Comparison of ENCODE assay signal across 28 mouse cellular contexts in the genomic region with DNA sequence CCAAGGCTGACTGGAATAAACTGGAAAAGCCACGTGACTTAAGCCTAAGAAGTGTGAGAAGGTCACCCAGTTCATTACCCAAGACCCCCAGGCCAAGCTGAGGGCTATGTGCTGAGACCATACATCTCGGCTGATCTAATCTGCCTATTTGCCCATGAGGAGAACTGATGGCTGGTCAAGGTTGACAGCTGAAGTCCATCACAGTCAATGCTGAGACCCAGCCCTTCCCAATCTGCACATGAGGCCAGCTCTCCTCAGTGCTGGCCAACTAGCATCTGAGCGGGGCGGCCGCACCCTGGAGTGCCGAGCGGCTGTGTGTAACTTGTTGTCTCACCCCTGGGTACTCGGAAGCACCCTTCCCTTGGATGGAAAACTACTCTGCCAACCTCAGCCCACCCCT. TPM values are rescaled to one million over a fixed set of nuclear protein-coding genes. Genes with fewer than 3 reads are reported as not detected.
A peak's percentile ranks its signal among the peaks of the same experiment; 100 is the strongest.
DNase-seq lines count a peak whose midpoint lies in the region; ATAC-seq and TF ChIP-seq lines count a peak whose summit lies in the region.
"Had no signal": no experiment of that assay in that cellular context is flagged by ENCODE, and none has a peak within 500 bp of the region (broad histone marks: within the 10 kb centered on the region; RNA-seq: fewer than 3 reads in every experiment).

No protein-coding gene starts in this region.

- H3K9ac ChIP-seq in forebrain, embryonic 11.5 days (ENCODE audit: low read length) = no peak overlapping the region
- no peak overlapping the region for H3K9ac ChIP-seq in heart, adult 2 months (ENCODE audit: low read depth, low read length)
- H3K9ac ChIP-seq in heart, embryonic 12.5 days = no peak overlapping the region
- H3K9ac ChIP-seq in intestine, embryonic 16.5 days (ENCODE audit: low read depth, low read length) = no peak overlapping the region
- no peak overlapping the region for H3K9ac ChIP-seq in kidney, embryonic 15.5 days
- H3K9ac ChIP-seq: embryonic facial prominence, embryonic 12.5 days; forebrain, embryonic 13.5 days; forebrain, postnatal 0 days; heart, embryonic 13.5 days; hindbrain, embryonic 12.5 days had no signal

- no peaks in the 10 kb centered on the region for H3K9me3 ChIP-seq in forebrain, embryonic 11.5 days (ENCODE audit: control insufficient read depth, low read length)
- H3K9me3 ChIP-seq in forebrain, embryonic 10.5 days = no peaks in the 10 kb centered on the region
- no peaks in the 10 kb centered on the region for H3K9me3 ChIP-seq in heart, embryonic 12.5 days (replicated peaks)
- H3K9me3 ChIP-seq in intestine, embryonic 16.5 days (ENCODE audit: control insufficient read depth, low read length) = no peaks in the 10 kb centered on the region
- H3K9me3 ChIP-seq in kidney, embryonic 15.5 days (replicated peaks) = no peaks in the 10 kb centered on the region
- H3K9me3 ChIP-seq: embryonic facial prominence, embryonic 12.5 days; forebrain, embryonic 13.5 days; heart, embryonic 13.5 days; hindbrain, embryonic 12.5 days had no signal

- TF ChIP-seq POLR2A in heart, adult 2 months (IDR thresholded peaks at IDR 0.05; ENCODE audit: insufficient read depth, low read depth, low read length) = no peak

- H3K4me3 ChIP-seq in forebrain, embryonic 11.5 days (ENCODE audit: low read depth, low read length) = no peak overlapping the region
- H3K4me3 ChIP-seq in forebrain, embryonic 10.5 days = no peak overlapping the region
- H3K4me3 ChIP-seq in heart, adult 2 months = no peak overlapping the region
- H3K4me3 ChIP-seq in heart, embryonic 12.5 days = no peak overlapping the region
- no peak overlapping the region for H3K4me3 ChIP-seq in intestine, embryonic 16.5 days (ENCODE audit: low read length)
- H3K4me3 ChIP-seq in kidney, embryonic 15.5 days (replicated peaks) = no peak overlapping the region
- H3K4me3 ChIP-seq: embryonic facial prominence, embryonic 12.5 days; forebrain, embryonic 13.5 days; heart, embryonic 13.5 days; hindbrain, embryonic 12.5 days had no signal

- intact Hi-C loops in heart, adult 2 months (cut with DNase I) = no loop called here
- intact Hi-C loops in heart, postnatal 25 days (cut with DNase I) = no loop called here

- no peak for TF ChIP-seq CTCF in heart, adult 2 months (IDR thresholded peaks at IDR 0.05)

- H3K27me3 ChIP-seq in forebrain, embryonic 11.5 days (ENCODE audit: control insufficient read depth, insufficient read depth, low read length) = no peaks in the 10 kb centered on the region
- H3K27me3 ChIP-seq in forebrain, embryonic 10.5 days (ENCODE audit: poor library complexity, severe bottlenecking) = no peaks in the 10 kb centered on the region
- no peaks in the 10 kb centered on the region for H3K27me3 ChIP-seq in heart, adult 2 months (ENCODE audit: control insufficient read depth, insufficient read depth, low read length)
- no peaks in the 10 kb centered on the region for H3K27me3 ChIP-seq in heart, embryonic 12.5 days (replicated peaks)
- no peaks in the 10 kb centered on the region for H3K27me3 ChIP-seq in intestine, embryonic 16.5 days (replicated peaks; ENCODE audit: control insufficient read depth, insufficient read depth, low read length)
- H3K27me3 ChIP-seq in kidney, embryonic 15.5 days = no peaks in the 10 kb centered on the region
- H3K27me3 ChIP-seq: embryonic facial prominence, embryonic 12.5 days; forebrain, embryonic 13.5 days; hindbrain, embryonic 12.5 days had no signal

- 88% methylated on average over 8 of the region's 8 CpGs for WGBS in forebrain, embryonic 11.5 days
- 84% methylated on average over 8 of the region's 8 CpGs for WGBS in forebrain, embryonic 10.5 days
- WGBS in heart, adult 2 months = 69% methylated on average over 8 of the region's 8 CpGs
- WGBS in heart, embryonic 12.5 days = 83% methylated on average over 8 of the region's 8 CpGs
- WGBS in intestine, embryonic 16.5 days = 87% methylated on average over 8 of the region's 8 CpGs
- WGBS in kidney, embryonic 15.5 days = 81% methylated on average over 8 of the region's 8 CpGs

- no peaks in the 10 kb centered on the region for H3K36me3 ChIP-seq in forebrain, embryonic 11.5 days (ENCODE audit: control insufficient read depth, insufficient read depth, low read length)
- no peaks in the 10 kb centered on the region for H3K36me3 ChIP-seq in forebrain, embryonic 10.5 days (replicated peaks)
- no peaks in the 10 kb centered on the region for H3K36me3 ChIP-seq in heart, adult 2 months (ENCODE audit: control insufficient read depth, insufficient read depth, low read length)
- no peaks in the 10 kb centered on the region for H3K36me3 ChIP-seq in heart, embryonic 12.5 days
- H3K36me3 ChIP-seq in intestine, embryonic 16.5 days (ENCODE audit: control insufficient read depth, insufficient read depth, low read length) = no peaks in the 10 kb centered on the region
- H3K36me3 ChIP-seq in kidney, embryonic 15.5 days = no peaks in the 10 kb centered on the region
- H3K36me3 ChIP-seq: embryonic facial prominence, embryonic 12.5 days; G1E; heart, embryonic 13.5 days; hindbrain, embryonic 12.5 days had no signal

- no peaks in the 10 kb centered on the region for H3K4me1 ChIP-seq in forebrain, embryonic 11.5 days (replicated peaks; ENCODE audit: control insufficient read depth, insufficient read depth, low read length)
- H3K4me1 ChIP-seq in forebrain, embryonic 10.5 days = peaks cover 10% of the 10 kb centered on the region
- peaks cover 1% of the 10 kb centered on the region; the same call in 1 of the 2 replicates for H3K4me1 ChIP-seq in heart, adult 2 months (ENCODE audit: control insufficient read depth, insufficient read depth, low read length)
- H3K4me1 ChIP-seq in heart, embryonic 12.5 days (replicated peaks) = peaks cover 13% of the 10 kb centered on the region; the same call in 1 of the 2 replicates
- H3K4me1 ChIP-seq in intestine, embryonic 16.5 days (ENCODE audit: control insufficient read depth, insufficient read depth, low read length) = peaks cover 7% of the 10 kb centered on the region
- H3K4me1 ChIP-seq in kidney, embryonic 15.5 days = peaks cover 22% of the 10 kb centered on the region

- no peak for ATAC-seq in forebrain, embryonic 11.5 days (replicated peaks; ENCODE audit: low FRiP score)
- ATAC-seq in heart, embryonic 12.5 days (ENCODE audit: insufficient number of reproducible peaks, low FRiP score) = no peak
- ATAC-seq in intestine, embryonic 16.5 days = peak; percentile 6
- ATAC-seq in kidney, embryonic 15.5 days (replicated peaks; ENCODE audit: low FRiP score) = no peak
- ATAC-seq: activated CD4-positive, CD25-positive, alpha-beta regulatory T cell, adult 4 months; CD4-positive, CD25-positive, alpha-beta regulatory T cell, adult 4 months; forebrain, embryonic 13.5 days; forebrain, postnatal 0 days; hindbrain, embryonic 16.5 days; inflammation-experienced regulatory T-cells, adult 6 months had no signal

- no peak overlapping the region for H3K4me2 ChIP-seq in forebrain, embryonic 11.5 days (ENCODE audit: low read depth, low read length, severe bottlenecking)
- no peak overlapping the region for H3K4me2 ChIP-seq in heart, embryonic 12.5 days
- H3K4me2 ChIP-seq in intestine, embryonic 16.5 days (ENCODE audit: low read depth, low read length) = no peak overlapping the region
- H3K4me2 ChIP-seq in kidney, embryonic 15.5 days = no peak overlapping the region
- H3K4me2 ChIP-seq: embryonic facial prominence, embryonic 12.5 days; forebrain, embryonic 13.5 days; heart, embryonic 13.5 days; hindbrain, embryonic 12.5 days had no signal

- TF ChIP-seq EP300 in heart, adult 2 months (IDR thresholded peaks at IDR 0.05; ENCODE audit: insufficient read depth, low read depth, low read length) = no peak

- DNase-seq in forebrain, embryonic 11.5 days (ENCODE audit: low spot score) = peak; percentile 34
- no peak for DNase-seq in forebrain, embryonic 10.5 days (ENCODE audit: extremely low spot score, low spot score)
- DNase-seq in heart, adult 2 months = peak; percentile 41 to 48
- DNase-seq in heart, postnatal 25 days (ENCODE audit: low spot score) = peak; percentile 6
- DNase-seq in testis, postnatal 10 days (ENCODE audit: low spot score) = no peak
- DNase-seq: adrenal gland, postnatal 14 days; B cell, adult 2 months; cerebellum, adult 11-12 months; cerebellum, adult 9-10 months; cerebellum, postnatal 25 days; forebrain, postnatal 0 days; gastrocnemius, postnatal 36 days; kidney, adult 2 months had no signal

- H3K27ac ChIP-seq in forebrain, embryonic 11.5 days (ENCODE audit: low read depth, low read length) = no peak overlapping the region
- no peak overlapping the region for H3K27ac ChIP-seq in forebrain, embryonic 10.5 days
- no peak overlapping the region for H3K27ac ChIP-seq in heart, adult 2 months
- no peak overlapping the region for H3K27ac ChIP-seq in heart, embryonic 12.5 days (ENCODE audit: poor library complexity, severe bottlenecking)
- peak overlapping the region; percentile 60; the same call in 1 of the 2 replicates for H3K27ac ChIP-seq in intestine, embryonic 16.5 days (ENCODE audit: low read length)
- H3K27ac ChIP-seq in kidney, embryonic 15.5 days = no peak overlapping the region
- H3K27ac ChIP-seq: embryonic facial prominence, embryonic 12.5 days; forebrain, embryonic 13.5 days; heart, embryonic 13.5 days; hindbrain, embryonic 12.5 days had no signal

- no peaks in the 10 kb centered on the region for H3K79me2 ChIP-seq in heart, adult 2 months (replicated peaks; ENCODE audit: control insufficient read depth, insufficient read depth, low read length)

RNA-seq across cellular contexts. Expression of a gene that starts 17.8 kb away (rescaled TPM):
- 0.33 and 0.44 TPM in 2 replicates for polyA plus RNA-seq in forebrain, embryonic 11.5 days (2014; fragmentation: Nextera tagmentation; extraction: Ambion mirVana)
- 0.50 TPM in 2 replicates for polyA plus RNA-seq in forebrain, embryonic 10.5 days (2016; fragmentation: Nextera tagmentation; extraction: Ambion mirVana)
- total RNA-seq in heart, adult 2 months (2021) = not detected
- polyA plus RNA-seq in heart, adult 2 months (2012; rRNA removed) = 0.10 TPM in 1 of 2 replicates, not detected in the other
- 0.23 and 0.45 TPM in 2 replicates for polyA plus RNA-seq in heart, embryonic 12.5 days (2016; fragmentation: Nextera tagmentation; extraction: Ambion mirVana)
- total RNA-seq in heart, postnatal 25 days (2021) = not detected
- 0.15 and 0.23 TPM in 2 replicates for polyA plus RNA-seq in intestine, embryonic 16.5 days (2015; fragmentation: Nextera tagmentation; extraction: Ambion mirVana)
- polyA plus RNA-seq in kidney, embryonic 15.5 days (2015; fragmentation: Nextera tagmentation; extraction: Ambion mirVana) = 4.0 and 4.3 TPM in 2 replicates
- total RNA-seq: adrenal gland, adult 18-20 months; gastrocnemius, adult 8-10 months; gastrocnemius, postnatal 36 days had no signal
- polyA plus RNA-seq: activated CD4-positive, CD25-positive, alpha-beta regulatory T cell, adult 4 months; CD4-positive, CD25-positive, alpha-beta regulatory T cell, adult 4 months; G1E; heart, postnatal 0 days; inflammation-experienced regulatory T-cells, adult 6 months had no signal

Comparison
In these comparisons a context has a peak if more than half of its experiments do, and no peak if none do; other contexts are left out.
1. DNase-seq: peak in forebrain, embryonic 11.5 days (single experiment), heart, adult 2 months (2 of 2) and heart, postnatal 25 days (single experiment); none in forebrain, embryonic 10.5 days (single experiment) and testis, postnatal 10 days (single experiment).